Mouse (Mus musculus): ENCODE results near the gene Llcfc1.

The Llcfc1 gene

GRCm38 (mm10) chr6:41684131-41684530, at the start of gene Llcfc1:
Gene Llcfc1 (plus strand): TSS chr6:41684431.
- no peak for DNase-seq (ENCODE audit: low spot score in 2 of 2)

- DNase-seq (ENCODE audit: low spot score in 2 of 2), result no peak
These were observed 49.0 kb upstream of the Llcfc1 start for GRCm38 (mm10) chr6:41635211-41635610.

GRCm38 (mm10) chr6:41636178-41636577, 48.1 kb upstream of the Llcfc1 start, which contains the start of gene Trpv6:
Gene Trpv6 (minus strand): TSS chr6:41636405.
- DNase-seq (ENCODE audit: low spot score in 2 of 2), result no peak

- no peak for DNase-seq (ENCODE audit: low spot score in 2 of 2)
These were observed 46.8 kb upstream of the Llcfc1 start for GRCm38 (mm10) chr6:41637393-41637792.

GRCm38 (mm10) chr6:41637927-41638506, 46.2 kb upstream of the Llcfc1 start:
- no peak for DNase-seq (ENCODE audit: low spot score in 2 of 2)

- DNase-seq (ENCODE audit: low spot score in 2 of 2), result no peak
These were observed 43.8 kb upstream of the Llcfc1 start for GRCm38 (mm10) chr6:41640449-41640848.

- DNase-seq (ENCODE audit: low spot score in 2 of 2), result no peak
These were observed 42.9 kb upstream of the Llcfc1 start for GRCm38 (mm10) chr6:41641173-41641866.

- DNase-seq (ENCODE audit: low spot score in 2 of 2), result no peak
These were observed 41.5 kb upstream of the Llcfc1 start for GRCm38 (mm10) chr6:41642765-41643164.

GRCm38 (mm10) chr6:41643227-41643626, 41.0 kb upstream of the Llcfc1 start:
- DNase-seq (ENCODE audit: low spot score in 2 of 2), result no peak

- no peak for DNase-seq (ENCODE audit: low spot score in 2 of 2)
These were observed 38.0 kb upstream of the Llcfc1 start for GRCm38 (mm10) chr6:41646220-41646619.

- DNase-seq (ENCODE audit: low spot score in 2 of 2), result no peak
These were observed 37.6 kb upstream of the Llcfc1 start for GRCm38 (mm10) chr6:41646672-41647071.

GRCm38 (mm10) chr6:41653173-41653572, 31.1 kb upstream of the Llcfc1 start:
- no peak for DNase-seq (ENCODE audit: low spot score in 2 of 2)

GRCm38 (mm10) chr6:41654648-41655047, 29.6 kb upstream of the Llcfc1 start:
- DNase-seq (ENCODE audit: low spot score in 2 of 2), result no peak

- DNase-seq (ENCODE audit: low spot score in 2 of 2), result no peak
These were observed 25.7 kb upstream of the Llcfc1 start for GRCm38 (mm10) chr6:41658487-41658886.

GRCm38 (mm10) chr6:41662320-41662719, 21.9 kb upstream of the Llcfc1 start:
- no peak for DNase-seq (ENCODE audit: low spot score in 2 of 2)

- DNase-seq (ENCODE audit: low spot score in 2 of 2), result no peak
These were observed 7.7 kb upstream of the Llcfc1 start for GRCm38 (mm10) chr6:41676530-41676929.

GRCm38 (mm10) chr6:41680669-41681068, 3.6 kb upstream of the Llcfc1 start, which contains the start of gene Trpv5:
Gene Trpv5 (minus strand): TSS chr6:41680769.
- DNase-seq (ENCODE audit: low spot score in 2 of 2), result no peak

- no peak for DNase-seq (ENCODE audit: low spot score in 2 of 2)
These were observed 2.6 kb upstream of the Llcfc1 start for GRCm38 (mm10) chr6:41681656-41682055.

- DNase-seq (ENCODE audit: low spot score in 2 of 2), result no peak
These were observed 680 bp downstream of the Llcfc1 start for GRCm38 (mm10) chr6:41684911-41685310.

- DNase-seq (ENCODE audit: low spot score in 2 of 2), result no peak
These were observed 1.4 kb downstream of the Llcfc1 start for GRCm38 (mm10) chr6:41685596-41685995.

GRCm38 (mm10) chr6:41692200-41692599, 8.0 kb downstream of the Llcfc1 start:
- DNase-seq (ENCODE audit: low spot score in 2 of 2), result no peak

GRCm38 (mm10) chr6:41694407-41694806, 10.2 kb downstream of the Llcfc1 start:
- DNase-seq (ENCODE audit: low spot score in 2 of 2), result no peak

- DNase-seq (ENCODE audit: low spot score in 2 of 2), result no peak
These were observed 17.0 kb downstream of the Llcfc1 start for GRCm38 (mm10) chr6:41701245-41701644.

All from spleen, postnatal 14 days (tissue).